Mouse (Mus musculus) kidney, embryonic 14.5 days (tissue): ENCODE measurements around the gene Fdx1l. TPM values are rescaled to one million over a fixed set of nuclear protein-coding genes. Genes with fewer than 3 reads are reported as not detected.

ENCODE experiments used
- ATAC-seq: fragments of 200-750 bp; cut with Nextera tagmentation; 2 replicates; pipeline ENCODE4 v1.8.0; 2017; ENCODE audit warnings: moderate number of reproducible peaks, mild to moderate bottlenecking, moderate TSS enrichment, moderate library complexity; ENCODE audit not compliant: low FRiP score, low TSS enrichment
- H3K27ac ChIP-seq: fragments of 300-500 bp; sonication (generic); 2 replicates; pipeline ENCODE4 v1.5.1; 2014; ENCODE audit warnings: low read depth, mild to moderate bottlenecking, low read length, moderate library complexity, mixed read lengths
- H3K27me3 ChIP-seq: fragments of 300-500 bp; sonication (generic); 2 replicates; pipeline ENCODE4 v1.6.1; 2014; ENCODE audit warnings: mild to moderate bottlenecking, low read length; ENCODE audit not compliant: control insufficient read depth, insufficient read depth
- H3K36me3 ChIP-seq: fragments of 300-500 bp; sonication (generic); 2 replicates; pipeline ENCODE4 v1.6.1; 2014; ENCODE audit warnings: low read length, mixed read lengths; ENCODE audit not compliant: control insufficient read depth, insufficient read depth
- H3K4me1 ChIP-seq: fragments of 300-500 bp; sonication (generic); 2 replicates; pipeline ENCODE4 v1.6.1; 2014; ENCODE audit warnings: low read length, mixed read lengths; ENCODE audit not compliant: control insufficient read depth, insufficient read depth
- H3K4me2 ChIP-seq: fragments of 300-500 bp; sonication (generic); replicated peaks from 2 replicates; pipeline ENCODE4 v1.6.1; 2014; ENCODE audit warnings: low read depth, mild to moderate bottlenecking, low read length
- H3K4me3 ChIP-seq: fragments of 300-500 bp; sonication (generic); 2 replicates; pipeline ENCODE4 v1.5.1; 2014; ENCODE audit warnings: mild to moderate bottlenecking, low read length
- H3K9ac ChIP-seq: fragments of 300-500 bp; sonication (generic); 2 replicates; pipeline ENCODE4 v1.6.1; 2014; ENCODE audit warnings: low read depth, mild to moderate bottlenecking, low read length, moderate library complexity
- H3K9me3 ChIP-seq: fragments of 300-500 bp; sonication (generic); 2 replicates; pipeline ENCODE4 v1.6.1; 2016; ENCODE audit warnings: low read length; ENCODE audit not compliant: control insufficient read depth
- WGBS: fragments of 180-500 bp; shearing (Covaris S2); extraction: QIAGEN DNeasy Blood & Tissue Kit; methylation state at CpG from one replicate; pipeline ENCODE4 v1.1.7; 2014; 5-methylcytosine and 5-hydroxymethylcytosine counted together
- polyA plus RNA-seq: library from polyadenylated mRNA; unstranded; fragments of >200 nt; fragmentation: Nextera tagmentation; extraction: Ambion mirVana; gene quantifications from 2 replicates; pipeline ENCODE4 v1.2.1, GENCODE M21; 2014

Fdx1l gene
- polyA plus RNA-seq, 1 experiment from 2014 or later, result 62.6 TPM

GRCm38 (mm10) chr9:21028560-21029110, 44.8 kb downstream of the Fdx1l start:
- H3K27me3 ChIP-seq, result peaks cover 37% of the 10 kb centered on the region
- H3K4me2 ChIP-seq, result no peak overlapping the region
- no peak overlapping the region for H3K9ac ChIP-seq
- no peaks in the 10 kb centered on the region for H3K36me3 ChIP-seq
- peaks cover 32% of the 10 kb centered on the region for H3K4me1 ChIP-seq
- no peaks in the 10 kb centered on the region for H3K9me3 ChIP-seq
- no peak overlapping the region for H3K27ac ChIP-seq
- WGBS, result 57% methylated on average over 6 of the region's 6 CpGs
- no peak for ATAC-seq
- no peak overlapping the region for H3K4me3 ChIP-seq

- ATAC-seq, result no peak
Measured at GRCm38 (mm10) chr9:21027774-21028290, 45.6 kb downstream of the Fdx1l start.

GRCm38 (mm10) chr9:21026849-21027248, 46.6 kb downstream of the Fdx1l start:
- ATAC-seq, result no peak
- WGBS, result 80% methylated on average over 12 of the region's 12 CpGs
- Histone ChIP-seq H3K9me3 (no peaks in the 10 kb centered on the region), H3K9ac (no peak overlapping the region), H3K27me3 (peaks cover 19% of the 10 kb centered on the region), H3K36me3 (no peaks in the 10 kb centered on the region), H3K4me1 (peaks cover 17% of the 10 kb centered on the region), H3K27ac (no peak overlapping the region), H3K4me2 (no peak overlapping the region), H3K4me3 (no peak overlapping the region)

More at GRCm38 (mm10) chr9:21027774-21028290, 45.6 kb downstream of the Fdx1l start:
- WGBS, result 52% methylated on average over 8 of the region's 8 CpGs
- H3K27ac ChIP-seq, result no peak overlapping the region
- peaks cover 27% of the 10 kb centered on the region for H3K4me1 ChIP-seq
- H3K4me3 ChIP-seq, result no peak overlapping the region
- no peaks in the 10 kb centered on the region for H3K36me3 ChIP-seq
- H3K9me3 ChIP-seq, result no peaks in the 10 kb centered on the region
- peaks cover 29% of the 10 kb centered on the region for H3K27me3 ChIP-seq
- no peak overlapping the region for H3K9ac ChIP-seq
- H3K4me2 ChIP-seq, result no peak overlapping the region

GRCm38 (mm10) chr9:21025258-21025810, 48.1 kb downstream of the Fdx1l start:
- WGBS, result 70% methylated on average over 19 of the region's 19 CpGs
- H3K4me3 ChIP-seq, result no peak overlapping the region
- H3K36me3 ChIP-seq, result no peaks in the 10 kb centered on the region
- peaks cover 15% of the 10 kb centered on the region for H3K27me3 ChIP-seq
- H3K27ac ChIP-seq, result no peak overlapping the region
- H3K9ac ChIP-seq, result no peak overlapping the region
- H3K4me1 ChIP-seq, result peaks cover 11% of the 10 kb centered on the region
- no peak for ATAC-seq
- no peaks in the 10 kb centered on the region for H3K9me3 ChIP-seq
- H3K4me2 ChIP-seq, result no peak overlapping the region

- Histone ChIP-seq H3K4me1 (no peaks in the 10 kb centered on the region), H3K4me2 (no peak overlapping the region), H3K9ac (no peak overlapping the region), H3K36me3 (no peaks in the 10 kb centered on the region), H3K27me3 (peaks cover 10% of the 10 kb centered on the region), H3K4me3 (no peak overlapping the region), H3K27ac (no peak overlapping the region), H3K9me3 (no peaks in the 10 kb centered on the region)
- ATAC-seq, result no peak
- 76% methylated on average over 1 of the region's 1 CpGs for WGBS
Measured at GRCm38 (mm10) chr9:21022726-21023125, 50.7 kb downstream of the Fdx1l start.

GRCm38 (mm10) chr9:21022288-21022687, 51.1 kb downstream of the Fdx1l start:
- Histone ChIP-seq H3K27ac (no peak overlapping the region), H3K9me3 (no peaks in the 10 kb centered on the region), H3K36me3 (no peaks in the 10 kb centered on the region), H3K27me3 (peaks cover 13% of the 10 kb centered on the region), H3K4me3 (no peak overlapping the region), H3K4me2 (no peak overlapping the region), H3K9ac (no peak overlapping the region), H3K4me1 (no peaks in the 10 kb centered on the region)
- 63% methylated on average over 6 of the region's 6 CpGs for WGBS
- no peak for ATAC-seq

- Histone ChIP-seq H3K36me3 (no peaks in the 10 kb centered on the region), H3K9me3 (no peaks in the 10 kb centered on the region), H3K4me1 (no peaks in the 10 kb centered on the region), H3K4me2 (no peak overlapping the region), H3K9ac (no peak overlapping the region), H3K4me3 (no peak overlapping the region), H3K27ac (no peak overlapping the region), H3K27me3 (peaks cover 22% of the 10 kb centered on the region)
- WGBS, result 73% methylated on average over 3 of the region's 3 CpGs
- no peak for ATAC-seq
Measured at GRCm38 (mm10) chr9:21021363-21021762, 52.1 kb downstream of the Fdx1l start.

GRCm38 (mm10) chr9:21018600-21018999, 54.8 kb downstream of the Fdx1l start:
- ATAC-seq, result no peak
- Histone ChIP-seq H3K9me3 (no peaks in the 10 kb centered on the region), H3K4me2 (no peak overlapping the region), H3K27ac (no peak overlapping the region), H3K36me3 (no peaks in the 10 kb centered on the region), H3K4me3 (no peak overlapping the region), H3K9ac (no peak overlapping the region), H3K27me3 (peaks cover 31% of the 10 kb centered on the region), H3K4me1 (peaks cover 14% of the 10 kb centered on the region; the same call in 1 of the 2 replicates)
- WGBS, result 75% methylated on average over 2 of the region's 2 CpGs
